Mouse (Mus musculus) liver, embryonic 12.5 days (tissue): ENCODE results near the gene Akr1cl. TPM values are rescaled to one million over a fixed set of nuclear protein-coding genes. Genes with fewer than 3 reads are reported as not detected.
"Not testable (repeated sequence)": the region's sequence is repeated elsewhere in the genome, so short reads cannot be mapped to it uniquely, and the experiment has no call there.

ENCODE experiments used
- ATAC-seq: fragments of 200-750 bp; cut with Nextera tagmentation; 2 replicates; pipeline ENCODE4 v1.8.0; 2017; ENCODE audit warnings: moderate number of reproducible peaks, mild to moderate bottlenecking, moderate library complexity
- H3K27ac ChIP-seq: fragments of 300-500 bp; sonication (generic); 2 replicates; pipeline ENCODE4 v1.5.1; 2016; ENCODE audit warnings: mild to moderate bottlenecking
- H3K27me3 ChIP-seq: fragments of 300-500 bp; sonication (generic); replicated peaks from 2 replicates; pipeline ENCODE4 v1.6.1; 2016; ENCODE audit warnings: mild to moderate bottlenecking, moderate library complexity
- H3K36me3 ChIP-seq: fragments of 300-500 bp; sonication (generic); 2 replicates; pipeline ENCODE4 v1.6.1; 2016; ENCODE audit warnings: mild to moderate bottlenecking, moderate library complexity
- H3K4me1 ChIP-seq: fragments of 300-500 bp; sonication (generic); 2 replicates; pipeline ENCODE4 v1.6.1; 2016
- H3K4me2 ChIP-seq: fragments of 300-500 bp; sonication (generic); 2 replicates; pipeline ENCODE4 v1.6.1; 2016; ENCODE audit warnings: mild to moderate bottlenecking, moderate library complexity
- H3K4me3 ChIP-seq: fragments of 300-500 bp; sonication (generic); 2 replicates; pipeline ENCODE4 v1.5.1; 2016; ENCODE audit warnings: mild to moderate bottlenecking, moderate library complexity
- H3K9ac ChIP-seq: fragments of 300-500 bp; sonication (generic); 2 replicates; pipeline ENCODE4 v1.6.1; 2016; ENCODE audit warnings: mild to moderate bottlenecking, moderate library complexity
- H3K9me3 ChIP-seq: fragments of 300-500 bp; sonication (generic); replicated peaks from 2 replicates; pipeline ENCODE4 v1.6.1; 2016; ENCODE audit warnings: mild to moderate bottlenecking, moderate library complexity
- WGBS: fragments of 180-500 bp; shearing (Covaris S2); methylation state at CpG from one replicate; pipeline ENCODE4 v1.1.7; 2016; ENCODE audit not compliant: insufficient replicate concordance; 5-methylcytosine and 5-hydroxymethylcytosine counted together
- polyA plus RNA-seq: library from polyadenylated mRNA; unstranded; fragments of >200 nt; fragmentation: Nextera tagmentation; extraction: Ambion mirVana; gene quantifications from 2 replicates; pipeline ENCODE4 v1.2.1, GENCODE M21; 2016

Gene Akr1cl
- not detected in 2 replicates for polyA plus RNA-seq

DNA sequence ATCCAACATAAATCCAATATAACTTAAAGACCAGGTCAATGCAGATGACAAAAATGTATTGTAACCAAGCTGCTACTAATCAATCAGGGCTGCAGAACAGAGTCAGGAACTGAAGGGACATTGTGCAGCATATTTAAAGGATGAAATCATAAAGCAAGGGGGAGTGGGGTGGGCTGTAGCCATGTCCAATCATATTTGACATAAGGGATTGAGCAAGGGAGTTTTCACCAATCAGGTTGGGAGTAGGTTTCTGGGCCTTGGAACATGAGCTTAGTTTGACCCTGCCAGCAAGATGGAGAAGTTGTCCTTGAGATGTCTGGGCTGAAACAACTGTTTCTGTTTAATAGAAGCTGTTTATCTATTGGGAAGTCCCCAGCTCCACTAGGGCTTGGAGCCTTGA is at the start of gene Akr1cl:
Gene Akr1cl, minus strand, starts transcription at position 119 of the 400 bp plus-strand sequence.
- no peak within 1 kb of the TSS for H3K9ac ChIP-seq
- no peaks in the 10 kb centered on the region for H3K36me3 ChIP-seq
- H3K4me2 ChIP-seq, result no peak within 1 kb of the TSS
- H3K4me1 ChIP-seq, result no peaks in the 10 kb centered on the region
- H3K27ac ChIP-seq, result no peak within 1 kb of the TSS
- H3K9me3 ChIP-seq, result no peaks in the 10 kb centered on the region
- H3K27me3 ChIP-seq, result no peaks in the 10 kb centered on the region
- no peak within 1 kb of the TSS for H3K4me3 ChIP-seq
- no peak for ATAC-seq

- Histone ChIP-seq H3K4me2 (no peak within 1 kb of the TSS), H3K27ac (no peak within 1 kb of the TSS), H3K9ac (no peak within 1 kb of the TSS), H3K36me3 (no peaks in the 10 kb centered on the region), H3K27me3 (no peaks in the 10 kb centered on the region), H3K4me3 (no peak within 1 kb of the TSS), H3K4me1 (no peaks in the 10 kb centered on the region), H3K9me3 (no peaks in the 10 kb centered on the region)
- WGBS, result 41% methylated on average over 7 of the region's 7 CpGs
- ATAC-seq, result no peak
These were observed 49.6 kb upstream of the Akr1cl start, which contains the start of gene Crygb for GRCm38 (mm10) chr1:65082188-65082587. Gene Crygb (minus strand): TSS chr1:65082288.

DNA sequence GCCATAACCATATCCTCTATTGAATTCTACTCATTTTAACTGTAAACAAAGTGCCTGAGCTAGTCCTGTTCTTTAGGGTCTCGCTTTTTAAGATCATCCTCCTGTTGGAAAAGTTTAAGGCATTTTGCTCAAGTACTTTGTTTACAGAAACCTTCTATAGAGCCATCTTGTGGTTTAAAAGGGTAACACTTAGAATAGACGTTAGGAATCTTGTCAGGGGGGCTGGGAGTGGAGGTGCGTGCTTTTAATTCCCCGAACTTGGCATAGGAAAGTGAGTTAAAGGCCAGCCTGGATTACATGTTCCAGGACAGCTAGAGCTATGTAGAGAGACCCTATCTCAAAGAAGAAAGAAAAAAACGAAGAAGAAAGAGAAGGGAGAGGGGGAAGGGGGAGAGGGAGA is 43.0 kb upstream of the Akr1cl start:
- no peak for ATAC-seq
- no peak overlapping the region for H3K9ac ChIP-seq
- no peak overlapping the region for H3K4me2 ChIP-seq
- H3K4me1 ChIP-seq, result no peaks in the 10 kb centered on the region
- no peak overlapping the region for H3K4me3 ChIP-seq
- H3K9me3 ChIP-seq, result no peaks in the 10 kb centered on the region
- H3K27ac ChIP-seq, result no peak overlapping the region
- 22% methylated on average over 5 of the region's 5 CpGs for WGBS
- H3K27me3 ChIP-seq, result no peaks in the 10 kb centered on the region
- no peaks in the 10 kb centered on the region for H3K36me3 ChIP-seq

DNA sequence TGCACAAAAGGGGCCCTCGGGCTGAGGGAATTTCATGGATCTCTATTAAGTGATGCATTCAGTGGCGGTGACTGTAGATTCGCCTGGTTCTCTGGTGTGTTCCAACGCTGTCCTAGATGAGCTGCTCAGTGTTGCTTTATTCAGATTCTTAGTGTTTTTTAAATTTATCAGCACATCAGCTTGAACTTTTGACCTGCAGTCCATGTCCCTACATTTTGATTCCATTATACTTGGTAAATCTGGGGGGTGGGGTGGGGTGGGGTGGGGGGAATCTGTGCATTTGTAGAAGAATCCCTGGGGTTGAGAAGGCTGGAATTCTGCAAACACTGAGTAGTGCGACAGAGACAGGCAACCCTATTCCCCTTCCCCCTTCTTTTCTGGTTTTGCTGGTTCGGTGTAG is 41.0 kb upstream of the Akr1cl start, which contains the start of gene Crygc:
Gene Crygc, minus strand, starts transcription at position 101 of the 400 bp plus-strand sequence.
- H3K36me3 ChIP-seq, result no peaks in the 10 kb centered on the region
- H3K4me1 ChIP-seq, result no peaks in the 10 kb centered on the region
- no peak within 1 kb of the TSS for H3K27ac ChIP-seq
- no peaks in the 10 kb centered on the region for H3K27me3 ChIP-seq
- H3K9ac ChIP-seq, result no peak within 1 kb of the TSS
- WGBS, result 55% methylated on average over 6 of the region's 6 CpGs
- H3K4me3 ChIP-seq, result no peak within 1 kb of the TSS
- ATAC-seq, result no peak
- H3K9me3 ChIP-seq, result no peaks in the 10 kb centered on the region
- H3K4me2 ChIP-seq, result no peak within 1 kb of the TSS

DNA sequence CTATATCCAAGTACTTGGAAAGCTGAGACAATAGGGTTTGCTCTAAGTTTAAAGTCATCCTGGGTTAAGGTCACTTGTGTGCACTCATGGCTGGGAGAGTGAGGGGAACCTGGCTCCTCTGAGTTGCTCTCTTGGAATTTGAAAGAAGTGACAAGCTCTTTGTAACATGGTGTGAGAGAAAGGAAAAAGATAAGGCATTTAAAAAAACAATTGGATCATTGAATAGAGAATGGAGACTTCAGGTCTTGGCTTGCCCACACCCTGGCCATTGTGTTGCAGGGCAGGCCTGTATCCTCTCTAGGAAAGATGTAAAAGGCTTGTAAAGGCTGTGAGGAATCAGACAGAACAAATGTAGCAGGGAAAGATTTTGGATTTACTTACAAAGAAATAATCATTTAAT is 35.3 kb upstream of the Akr1cl start:
- Histone ChIP-seq H3K4me1 (no peaks in the 10 kb centered on the region), H3K4me2 (no peak overlapping the region), H3K9me3 (no peaks in the 10 kb centered on the region), H3K4me3 (no peak overlapping the region), H3K36me3 (no peaks in the 10 kb centered on the region), H3K9ac (no peak overlapping the region), H3K27me3 (no peaks in the 10 kb centered on the region), H3K27ac (no peak overlapping the region)
- no peak for ATAC-seq

DNA sequence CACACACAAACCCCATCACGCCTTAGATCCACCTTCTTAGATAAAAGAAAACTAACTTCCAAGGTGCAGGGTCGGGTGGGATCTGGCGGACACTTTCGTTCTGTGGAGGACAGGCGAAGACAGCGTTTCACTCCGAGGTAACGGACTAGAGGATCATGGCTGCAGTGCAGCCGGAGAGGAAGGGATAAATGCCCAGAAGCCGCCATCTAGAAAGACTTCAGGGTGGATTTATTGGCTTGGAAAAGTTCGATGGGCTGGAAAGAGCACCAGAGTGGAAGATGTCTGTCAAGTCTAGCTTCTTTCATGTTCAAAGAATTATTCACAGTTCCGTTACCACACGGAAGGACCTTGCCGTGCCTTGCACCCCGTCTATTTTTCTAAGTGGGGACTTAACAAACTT is 31.6 kb upstream of the Akr1cl start:
- Histone ChIP-seq H3K9ac (no peak overlapping the region), H3K4me2 (no peak overlapping the region), H3K36me3 (no peaks in the 10 kb centered on the region), H3K27me3 (no peaks in the 10 kb centered on the region), H3K4me3 (no peak overlapping the region), H3K27ac (no peak overlapping the region), H3K4me1 (no peaks in the 10 kb centered on the region), H3K9me3 (no peaks in the 10 kb centered on the region)
- 76% methylated on average over 15 of the region's 15 CpGs for WGBS
- no peak for ATAC-seq

DNA sequence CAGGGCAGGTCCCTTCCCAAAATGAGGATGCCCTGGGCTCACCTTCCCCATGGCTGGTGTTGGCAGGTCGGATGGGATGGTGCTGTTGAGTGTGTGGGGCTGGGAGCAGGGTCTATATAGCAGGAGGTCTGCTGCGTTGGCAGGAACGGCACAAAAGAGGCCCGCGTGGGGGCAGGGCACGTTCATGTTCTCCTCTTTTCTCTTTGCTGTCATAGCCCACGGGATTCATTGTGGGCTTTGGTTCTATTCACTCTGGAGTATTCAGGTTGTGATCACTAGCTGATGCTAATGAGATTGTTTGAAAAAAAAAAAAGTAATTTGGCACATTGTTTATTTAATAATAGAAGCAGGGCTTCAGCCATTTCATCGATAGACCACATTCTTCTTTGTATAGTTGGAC is 30.8 kb upstream of the Akr1cl start, which contains the start of gene Crygd:
Gene Crygd, minus strand, starts transcription at position 101 of the 400 bp plus-strand sequence.
- WGBS, result 77% methylated on average over 8 of the region's 8 CpGs
- no peaks in the 10 kb centered on the region for H3K27me3 ChIP-seq
- no peak within 1 kb of the TSS for H3K4me3 ChIP-seq
- H3K9me3 ChIP-seq, result no peaks in the 10 kb centered on the region
- H3K4me1 ChIP-seq, result no peaks in the 10 kb centered on the region
- H3K4me2 ChIP-seq, result no peak within 1 kb of the TSS
- no peaks in the 10 kb centered on the region for H3K36me3 ChIP-seq
- no peak for ATAC-seq
- H3K9ac ChIP-seq, result no peak within 1 kb of the TSS
- H3K27ac ChIP-seq, result no peak within 1 kb of the TSS

- Histone ChIP-seq H3K36me3 (no peaks in the 10 kb centered on the region), H3K9ac (no peak overlapping the region), H3K4me2 (no peak overlapping the region), H3K9me3 (no peaks in the 10 kb centered on the region), H3K27me3 (no peaks in the 10 kb centered on the region), H3K4me1 (no peaks in the 10 kb centered on the region), H3K27ac (no peak overlapping the region), H3K4me3 (no peak overlapping the region)
- no peak for ATAC-seq
- 30% methylated on average over 2 of the region's 2 CpGs for WGBS
These were observed 19.6 kb upstream of the Akr1cl start for GRCm38 (mm10) chr1:65052140-65052539.

DNA sequence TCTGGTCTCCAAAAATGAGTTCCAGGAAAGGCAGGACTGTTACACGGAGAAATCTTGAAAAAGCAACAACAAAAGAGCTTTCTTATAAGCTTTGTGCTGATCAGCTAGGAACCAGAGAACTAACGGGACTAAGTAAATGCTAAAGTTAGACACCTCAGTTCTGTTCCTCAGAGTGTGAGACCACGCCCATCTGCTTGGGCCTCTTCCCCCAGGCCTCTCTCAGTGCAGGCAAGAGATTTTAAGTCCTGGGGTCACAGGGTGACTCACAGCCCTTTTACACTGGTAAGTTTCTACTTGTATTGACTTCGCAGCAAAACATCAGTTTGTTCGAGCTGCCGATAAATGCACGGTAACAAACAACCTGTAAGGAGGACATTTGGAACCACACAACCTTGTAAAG is 19.1 kb upstream of the Akr1cl start:
- no peaks in the 10 kb centered on the region for H3K36me3 ChIP-seq
- no peaks in the 10 kb centered on the region for H3K4me1 ChIP-seq
- ATAC-seq, result no peak
- no peak overlapping the region for H3K9ac ChIP-seq
- no peak overlapping the region for H3K27ac ChIP-seq
- H3K4me3 ChIP-seq, result no peak overlapping the region
- H3K27me3 ChIP-seq, result no peaks in the 10 kb centered on the region
- WGBS, result 62% methylated on average over 7 of the region's 7 CpGs
- H3K9me3 ChIP-seq, result no peaks in the 10 kb centered on the region
- H3K4me2 ChIP-seq, result no peak overlapping the region

DNA sequence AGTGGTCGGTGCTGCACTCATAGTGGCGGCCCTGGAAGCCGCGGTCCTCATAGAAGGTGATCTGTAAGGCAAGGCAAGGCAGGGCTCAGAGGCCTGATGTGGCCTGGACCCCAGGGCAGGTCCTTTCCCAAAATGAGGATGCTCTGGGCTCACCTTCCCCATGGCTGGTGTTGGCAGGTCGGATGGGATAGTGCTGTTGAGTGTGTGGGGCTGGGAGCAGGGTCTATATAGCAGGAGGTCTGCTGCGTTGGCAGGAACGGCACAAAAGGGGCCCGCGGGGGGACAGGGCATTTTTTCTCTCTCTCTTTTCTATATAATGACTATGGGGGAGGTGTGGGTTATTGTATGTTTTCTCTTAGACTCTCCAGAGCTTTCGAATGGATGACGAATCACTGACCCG is 18.4 kb upstream of the Akr1cl start, which contains the start of gene Cryge:
Gene Cryge, minus strand, starts transcription at position 198 of the 400 bp plus-strand sequence.
- H3K36me3 ChIP-seq, H3K4me1 ChIP-seq, H3K4me3 ChIP-seq, ATAC-seq, H3K9me3 ChIP-seq, H3K27me3 ChIP-seq, H3K27ac ChIP-seq, H3K9ac ChIP-seq, H3K4me2 ChIP-seq: not testable (repeated sequence)
- 74% methylated on average over 10 of the region's 12 CpGs for WGBS

GRCm38 (mm10) chr1:65048781-65049180 is 16.2 kb upstream of the Akr1cl start:
- H3K9me3 ChIP-seq, result no peaks in the 10 kb centered on the region
- no peaks in the 10 kb centered on the region for H3K36me3 ChIP-seq
- H3K9ac ChIP-seq, result no peak overlapping the region
- no peak overlapping the region for H3K27ac ChIP-seq
- whole genome bisulfite sequencing, result 61% methylated on average over 12 of the region's 12 CpGs
- ATAC-seq, result no peak
- H3K27me3 ChIP-seq, result no peaks in the 10 kb centered on the region
- no peaks in the 10 kb centered on the region for H3K4me1 ChIP-seq
- no peak overlapping the region for H3K4me2 ChIP-seq
- H3K4me3 ChIP-seq, result no peak overlapping the region

DNA sequence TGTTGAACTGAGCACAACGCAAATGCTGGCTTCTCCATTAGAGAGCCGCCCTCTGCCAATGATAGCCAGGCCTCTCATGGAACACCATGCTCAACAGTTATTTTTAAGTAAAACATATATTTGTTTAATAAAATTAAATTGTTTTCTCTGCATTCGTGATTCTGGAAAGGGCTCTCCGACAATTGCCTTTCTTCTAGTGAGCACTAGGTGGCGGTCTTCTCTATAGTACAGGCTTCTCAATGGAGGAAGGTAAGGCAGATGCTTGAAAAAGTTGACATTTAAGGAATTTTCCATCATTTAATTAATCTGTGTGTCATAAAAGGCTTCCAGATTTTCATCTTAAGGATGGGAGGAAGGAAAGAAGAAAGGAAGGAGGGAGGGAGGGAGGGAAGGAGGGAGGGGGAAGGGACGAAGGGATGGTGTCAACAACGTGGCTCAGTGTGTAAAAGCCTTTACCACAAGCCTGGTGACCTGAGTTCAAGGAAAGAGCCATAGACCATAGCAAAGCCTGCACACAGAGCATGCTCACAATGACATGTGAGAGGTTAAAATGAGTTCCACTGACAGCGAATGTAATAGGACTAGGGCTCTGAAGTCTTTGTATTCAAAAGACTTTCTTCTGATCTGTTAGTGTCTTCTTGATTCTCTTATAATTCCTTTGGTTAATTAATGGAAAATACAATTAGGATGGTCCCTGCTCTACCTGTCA is 14.0 kb upstream of the Akr1cl start:
- 27% methylated on average over 8 of the region's 8 CpGs for WGBS
- Histone ChIP-seq H3K9me3 (no peaks in the 10 kb centered on the region), H3K4me1 (no peaks in the 10 kb centered on the region), H3K4me2 (no peak overlapping the region), H3K9ac (no peak overlapping the region), H3K36me3 (no peaks in the 10 kb centered on the region), H3K27ac (no peak overlapping the region), H3K4me3 (no peak overlapping the region), H3K27me3 (no peaks in the 10 kb centered on the region)
- no peak for ATAC-seq

- H3K9ac ChIP-seq, result no peak overlapping the region
- no peaks in the 10 kb centered on the region for H3K4me1 ChIP-seq
- H3K27ac ChIP-seq, result no peak overlapping the region
- H3K4me3 ChIP-seq, result no peak overlapping the region
- 72% methylated on average over 2 of the region's 2 CpGs for WGBS
- H3K36me3 ChIP-seq, result no peaks in the 10 kb centered on the region
- H3K9me3 ChIP-seq, result no peaks in the 10 kb centered on the region
- H3K4me2 ChIP-seq, result no peak overlapping the region
- no peak for ATAC-seq
- no peaks in the 10 kb centered on the region for H3K27me3 ChIP-seq
These were observed 10.9 kb upstream of the Akr1cl start for GRCm38 (mm10) chr1:65043433-65043832.
